Mouse (Mus musculus): ENCODE measurements around the gene Ugcg. TPM values are rescaled to one million over a fixed set of nuclear protein-coding genes. Genes with fewer than 3 reads are reported as not detected.

The Ugcg gene
- total RNA-seq, 2 experiments from 2014 or later, result 37.4 to 90.4 TPM

DNA sequence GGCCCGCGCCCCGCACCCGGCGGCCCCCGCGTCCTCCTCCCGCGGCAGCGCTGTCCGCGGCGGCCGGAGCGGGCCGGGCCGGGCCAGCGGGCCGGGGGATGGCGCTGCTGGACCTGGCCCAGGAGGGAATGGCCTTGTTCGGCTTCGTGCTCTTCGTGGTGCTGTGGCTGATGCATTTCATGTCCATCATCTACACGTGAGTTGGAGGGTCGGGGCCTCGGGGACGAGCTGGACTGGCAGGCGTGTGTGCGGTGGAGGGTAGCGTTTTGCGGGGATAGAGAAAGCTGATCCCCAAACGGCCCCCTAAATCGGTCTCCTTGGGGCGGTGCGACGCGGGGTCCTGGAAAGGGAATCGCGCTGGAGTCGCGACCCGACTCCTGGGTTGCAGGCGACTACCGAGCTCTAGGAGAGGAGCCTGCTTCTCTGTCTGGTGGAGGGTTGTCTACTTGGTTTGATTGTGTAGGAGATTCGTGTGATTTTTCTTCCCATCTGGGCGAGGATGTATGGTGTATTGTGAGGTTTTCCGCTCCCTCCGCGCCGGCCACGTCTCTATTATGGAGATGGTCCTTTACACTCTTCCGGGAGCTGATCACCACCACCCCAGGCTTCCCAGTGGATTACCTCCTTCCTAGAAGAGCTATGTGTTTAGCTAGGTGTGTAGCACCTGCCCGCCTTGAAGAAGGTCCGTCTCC lies 635 bp downstream of the Ugcg start:
- peak; percentile 2; the same call in 1 of the 2 replicates for ATAC-seq (replicated peaks; ENCODE audit: poor library complexity)

DNA sequence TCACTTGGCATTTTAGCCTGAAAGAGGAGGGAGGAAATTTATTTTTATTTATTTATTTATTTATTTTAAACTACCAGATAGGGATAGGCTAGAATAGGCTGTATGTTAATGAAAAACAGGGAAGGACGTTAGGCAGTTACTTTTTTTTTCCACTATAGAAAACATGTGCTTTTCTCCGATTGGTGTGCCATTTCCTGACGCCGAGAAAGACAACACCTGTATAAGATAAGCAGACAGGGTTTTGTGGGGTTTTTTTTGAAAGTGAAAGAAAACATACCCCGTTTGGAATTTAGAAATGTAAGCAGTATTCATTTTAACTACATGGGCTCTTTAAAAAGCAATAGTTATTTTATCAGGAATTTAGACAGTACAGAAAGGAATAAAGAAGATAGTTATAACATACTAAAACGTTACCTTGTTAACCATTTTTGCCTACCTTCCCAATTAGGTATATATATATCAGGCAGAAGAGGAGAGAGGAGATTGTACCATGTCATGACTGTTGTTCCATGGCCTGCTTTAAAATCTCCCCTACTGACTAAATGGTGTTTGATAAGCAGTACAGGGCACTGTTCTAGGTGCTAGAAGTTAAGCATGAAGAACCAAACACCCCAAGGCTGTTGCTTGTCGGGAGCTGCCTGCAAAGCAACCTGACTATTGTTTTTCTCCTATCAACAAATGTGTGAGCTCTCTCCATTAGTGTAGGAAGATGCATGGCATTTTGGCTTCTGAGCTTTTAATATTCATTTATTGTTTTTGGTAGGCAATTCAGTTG lies 1.8 kb downstream of the Ugcg start:
- peak; percentile 17 for ATAC-seq (replicated peaks; ENCODE audit: poor library complexity)

DNA sequence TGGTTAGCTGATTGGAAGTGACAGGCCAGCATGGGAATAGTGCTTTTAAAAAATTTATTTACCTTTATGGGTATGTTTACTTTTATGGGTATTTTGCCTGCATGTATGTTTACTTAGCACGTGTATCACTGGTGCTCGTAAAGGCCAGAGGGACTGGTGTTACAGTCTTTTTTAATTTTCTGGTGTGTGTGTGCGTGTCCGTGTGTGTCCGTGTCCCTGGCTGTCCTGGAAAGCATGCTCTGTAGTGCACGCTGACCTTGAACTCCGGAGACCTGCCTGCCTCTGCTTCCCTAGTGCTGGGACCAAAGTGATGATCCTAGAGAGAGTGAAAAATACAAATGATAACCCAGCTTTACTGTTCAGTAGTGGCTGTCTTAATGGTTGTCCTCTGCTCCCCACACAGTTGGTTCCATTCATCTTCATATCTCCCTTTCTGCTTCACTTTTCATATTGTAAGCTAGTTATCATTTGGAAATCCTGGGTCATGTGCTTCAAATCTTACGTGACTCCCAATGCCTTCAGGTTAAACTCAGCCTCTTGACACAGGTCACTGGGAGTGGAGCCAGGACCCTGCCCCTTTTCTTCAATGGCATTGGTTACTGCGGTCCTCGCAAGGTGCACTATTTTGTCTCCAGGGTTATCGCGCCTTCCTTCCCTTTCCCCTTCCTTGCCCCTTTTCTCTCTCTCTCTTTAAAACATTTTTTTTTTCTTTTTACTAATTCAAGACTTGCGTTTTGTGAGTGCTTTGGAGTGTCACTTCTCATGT lies 5.9 kb downstream of the Ugcg start:
- ATAC-seq (replicated peaks; ENCODE audit: poor library complexity), result no peak

DNA sequence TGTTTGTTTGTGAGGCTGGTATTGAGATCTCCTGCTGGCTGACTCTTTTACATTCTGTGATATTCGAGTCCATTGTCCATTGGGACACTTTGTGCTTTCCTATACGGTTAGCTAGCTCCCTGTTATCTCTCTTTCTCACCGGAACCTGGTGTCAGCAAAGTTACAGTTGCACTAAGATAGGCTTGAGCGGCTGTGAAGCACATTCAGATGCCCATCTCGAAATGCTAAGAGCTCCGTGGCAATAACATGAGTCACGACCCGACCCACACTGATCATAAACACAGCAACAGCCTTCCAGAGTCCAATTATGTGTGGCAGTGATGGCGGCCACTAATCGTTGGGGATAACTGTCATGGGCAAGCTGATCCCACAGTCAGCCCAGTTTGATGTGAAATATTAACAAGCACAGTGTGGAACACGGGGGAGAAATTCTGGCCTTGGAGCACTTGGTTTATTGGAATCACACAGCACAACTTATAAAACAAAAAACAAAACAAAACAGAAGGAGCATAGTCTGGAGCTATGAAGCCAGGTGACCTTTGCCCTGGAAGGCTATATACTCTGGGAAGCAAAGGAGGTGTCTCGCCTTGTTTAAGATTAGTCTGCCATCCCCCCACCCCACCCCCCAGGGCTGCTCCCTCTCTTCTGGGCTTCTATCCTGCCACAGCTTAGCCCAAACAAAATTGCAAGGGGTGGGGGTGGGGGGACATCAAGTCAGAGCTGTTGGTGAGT lies 7.5 kb downstream of the Ugcg start:
- peak; percentile 32 for ATAC-seq (replicated peaks; ENCODE audit: poor library complexity)

DNA sequence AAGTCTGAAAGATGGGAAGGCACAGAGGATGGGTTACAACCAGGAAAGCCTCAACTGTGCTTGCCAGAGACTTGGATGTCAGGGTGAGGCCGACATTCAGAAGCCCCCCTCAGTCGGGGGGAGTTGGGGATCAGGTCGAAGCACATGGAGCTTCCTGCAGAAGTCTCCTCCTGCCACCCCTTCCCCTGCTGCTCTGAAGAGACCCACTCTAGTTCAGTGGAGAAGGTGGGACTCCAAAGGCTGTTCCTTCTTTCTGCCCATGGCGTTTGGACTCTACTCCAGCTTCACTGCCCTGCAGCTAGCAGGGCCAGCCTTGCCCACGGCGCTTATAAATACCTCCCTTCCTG lies 8.0 kb downstream of the Ugcg start:
- no peak for ATAC-seq (replicated peaks; ENCODE audit: poor library complexity)

DNA sequence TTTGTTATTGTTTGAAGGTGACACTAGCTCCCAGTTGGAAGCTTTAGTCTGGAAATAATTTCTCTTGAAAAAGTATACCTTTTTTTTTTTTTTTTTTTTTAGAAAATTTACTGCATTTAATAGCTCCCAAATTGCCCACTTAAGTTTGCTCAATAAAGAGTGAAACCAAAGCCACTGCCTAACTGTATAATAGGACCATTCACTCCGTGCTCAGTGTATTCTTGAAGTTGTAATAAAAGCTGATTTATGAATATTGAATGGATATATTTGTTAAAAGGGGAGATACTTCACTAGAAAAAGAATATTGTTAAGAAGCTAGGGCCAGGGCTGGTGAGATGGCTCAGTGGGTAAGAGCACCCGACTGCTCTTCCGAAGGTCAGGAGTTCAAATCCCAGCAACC lies 8.4 kb downstream of the Ugcg start:
- ATAC-seq (replicated peaks; ENCODE audit: poor library complexity), result no peak

DNA sequence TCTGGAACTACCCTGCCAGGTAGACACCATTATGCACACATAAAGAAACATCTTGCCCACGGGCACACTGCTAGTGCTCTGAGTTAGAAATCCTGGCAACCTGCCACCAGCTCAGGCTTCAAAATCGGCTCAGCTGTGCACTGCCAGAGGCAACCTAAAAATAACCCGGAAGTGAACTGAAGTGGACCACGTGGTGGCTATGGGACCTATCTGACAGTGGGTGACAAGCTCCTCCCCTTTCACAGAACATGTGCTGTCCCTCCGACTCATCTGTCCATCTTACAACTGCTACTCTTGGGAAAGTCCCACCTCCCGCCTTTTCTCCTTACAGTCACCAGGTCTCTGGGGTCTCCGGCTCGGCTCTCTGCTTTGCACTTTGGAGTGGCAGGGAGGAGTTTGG lies 10.3 kb downstream of the Ugcg start:
- ATAC-seq (replicated peaks; ENCODE audit: poor library complexity), result peak; percentile 60

DNA sequence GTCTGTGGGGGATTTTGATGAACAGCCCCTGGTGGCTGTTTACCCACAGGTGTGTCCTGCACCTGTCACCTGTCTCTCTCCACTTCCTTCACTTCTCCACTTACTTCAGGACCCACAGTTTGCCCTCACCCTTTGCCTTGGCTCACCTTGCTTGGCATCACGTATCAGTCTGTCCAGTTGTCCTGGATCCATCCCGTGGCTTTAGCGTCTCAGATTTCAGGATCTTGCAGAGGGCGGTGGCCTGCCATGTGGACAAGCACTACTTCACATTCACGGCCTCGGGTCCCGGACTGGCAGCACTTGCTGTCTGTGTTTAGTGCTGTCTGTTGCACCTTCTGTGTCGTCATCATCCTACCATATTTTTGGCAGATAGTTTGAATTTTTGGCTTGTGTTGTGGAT lies 10.7 kb downstream of the Ugcg start:
- ATAC-seq (replicated peaks; ENCODE audit: poor library complexity), result peak; percentile 26

DNA sequence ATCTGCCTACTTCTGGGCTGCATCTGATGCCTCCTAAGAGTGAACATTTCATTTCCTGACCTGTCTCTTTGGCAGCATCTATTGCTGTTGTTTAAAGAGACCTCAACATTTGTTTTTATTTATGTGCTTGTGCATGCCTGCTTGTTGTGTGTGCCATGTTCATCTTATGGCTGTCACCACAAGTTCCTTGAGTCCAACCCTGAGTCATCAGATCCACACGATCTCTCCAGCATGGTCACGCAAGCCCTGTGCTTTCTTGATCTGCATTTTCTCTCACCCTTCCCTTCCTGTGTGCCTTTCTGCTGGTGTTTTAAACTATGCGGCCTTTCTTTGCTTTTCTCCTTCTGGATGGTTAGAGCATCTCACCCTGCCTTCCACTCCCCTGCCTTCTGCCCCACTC lies 11.6 kb downstream of the Ugcg start:
- no peak for ATAC-seq (replicated peaks; ENCODE audit: poor library complexity)

DNA sequence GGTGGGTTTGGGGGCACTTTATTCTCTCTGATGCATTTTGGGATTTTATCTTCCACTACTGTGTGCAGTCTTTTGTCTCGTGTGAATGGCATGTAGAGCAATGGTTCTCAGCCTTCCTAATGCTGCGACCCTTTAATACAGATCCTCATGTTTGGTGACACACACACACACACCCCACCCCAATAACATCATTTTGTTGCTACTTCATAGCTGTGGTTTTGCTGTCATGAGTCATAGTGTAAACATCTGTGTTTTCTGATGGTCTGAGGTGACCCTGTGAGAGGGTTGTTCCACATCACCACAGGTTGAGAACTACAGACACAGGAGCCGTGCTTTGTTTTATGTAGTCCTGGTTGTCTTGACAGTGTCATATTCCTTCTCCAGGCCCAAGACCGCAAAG lies 15.6 kb downstream of the Ugcg start:
- 0 out of 2 replicates have a peak, but pooled peaks have one; percentile 6 for ATAC-seq (replicated peaks; ENCODE audit: poor library complexity)

DNA sequence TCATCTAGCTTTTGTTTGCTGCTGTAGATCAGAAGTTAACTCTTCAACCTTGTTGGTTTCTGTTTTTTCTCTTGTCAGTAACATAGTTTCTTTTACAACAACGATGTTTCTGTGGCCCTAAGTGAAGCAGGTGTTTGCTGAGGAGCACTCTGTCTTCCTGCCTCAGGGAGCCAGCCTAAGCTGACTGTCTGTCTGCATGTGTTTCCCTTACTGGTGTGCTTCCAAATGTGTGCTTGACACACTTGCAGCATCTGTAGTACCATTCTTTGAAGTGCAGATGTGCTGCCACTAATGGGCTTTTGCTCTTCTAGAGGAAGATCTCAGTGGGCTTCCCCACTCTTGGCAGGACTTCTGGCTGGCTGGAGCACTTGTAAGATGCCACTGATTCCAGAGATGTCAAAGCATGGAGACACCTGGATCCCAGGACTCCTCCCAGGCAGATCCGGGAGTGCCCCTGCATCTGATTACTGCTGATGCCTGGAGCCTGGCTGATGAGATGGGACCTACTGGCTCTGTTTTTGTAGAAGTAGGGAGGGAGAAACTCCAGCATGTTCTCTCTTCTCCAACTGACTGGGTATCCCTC lies 16.8 kb downstream of the Ugcg start:
- ATAC-seq (replicated peaks; ENCODE audit: poor library complexity), result no peak

DNA sequence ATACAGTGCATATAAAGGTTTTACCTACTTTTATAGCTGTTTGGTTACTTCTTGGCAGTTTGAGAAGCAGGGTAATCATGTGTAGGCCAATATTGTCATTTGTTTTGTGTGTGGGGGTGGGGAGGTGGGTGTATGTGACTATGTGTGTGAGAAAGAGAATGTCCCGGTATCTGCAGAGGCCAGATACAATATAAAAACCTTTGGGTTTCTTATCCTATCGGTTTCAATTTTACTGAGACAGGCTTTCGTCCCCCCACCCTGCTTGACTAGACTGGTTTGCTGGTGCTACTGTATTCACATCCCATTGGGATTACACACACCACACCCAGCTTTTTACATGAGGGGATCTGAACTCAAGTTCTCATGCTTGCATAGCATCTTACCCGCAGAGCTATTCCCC lies 17.5 kb downstream of the Ugcg start:
- ATAC-seq (replicated peaks; ENCODE audit: poor library complexity), result peak; percentile 60

DNA sequence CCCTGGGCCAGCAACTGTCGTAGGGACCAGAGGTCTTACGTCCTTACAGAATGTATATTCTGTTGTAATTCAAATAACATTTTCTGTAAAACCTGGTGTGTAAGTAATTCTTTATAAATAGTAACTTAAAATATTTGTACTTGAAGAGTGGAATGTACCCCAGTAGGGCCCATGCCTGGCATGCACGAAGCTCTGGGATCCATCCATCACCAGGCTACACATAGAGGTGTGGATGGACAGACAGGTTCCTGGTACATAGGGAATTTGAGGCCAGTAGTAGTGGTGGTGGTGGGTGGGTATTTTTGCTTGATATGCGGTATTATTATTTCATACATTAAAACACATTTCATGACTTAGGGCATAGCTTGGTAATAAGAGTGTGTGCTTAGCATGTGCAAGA lies 19.6 kb downstream of the Ugcg start:
- ATAC-seq (replicated peaks; ENCODE audit: poor library complexity), result no peak

DNA sequence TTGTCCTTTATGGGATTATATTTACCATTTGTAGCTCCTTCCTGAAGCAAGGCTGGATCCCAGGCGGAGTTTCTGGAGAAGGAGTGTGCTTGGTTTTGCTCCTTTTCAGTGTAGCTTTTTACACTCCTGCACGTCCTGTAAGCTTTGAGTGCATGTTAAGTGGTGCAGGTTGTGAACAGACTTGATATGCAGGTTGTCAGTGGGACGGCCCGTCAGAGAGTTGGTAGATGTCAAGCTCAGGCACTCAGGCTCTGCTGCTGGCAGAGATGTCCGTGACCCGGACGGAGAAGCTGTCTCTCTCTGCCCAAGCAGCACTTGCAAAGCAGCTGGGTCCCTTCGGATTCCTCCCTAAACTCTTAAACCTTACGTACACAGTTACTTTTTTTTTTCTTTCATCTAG lies 22.1 kb downstream of the Ugcg start:
- ATAC-seq (replicated peaks; ENCODE audit: poor library complexity), result no peak

DNA sequence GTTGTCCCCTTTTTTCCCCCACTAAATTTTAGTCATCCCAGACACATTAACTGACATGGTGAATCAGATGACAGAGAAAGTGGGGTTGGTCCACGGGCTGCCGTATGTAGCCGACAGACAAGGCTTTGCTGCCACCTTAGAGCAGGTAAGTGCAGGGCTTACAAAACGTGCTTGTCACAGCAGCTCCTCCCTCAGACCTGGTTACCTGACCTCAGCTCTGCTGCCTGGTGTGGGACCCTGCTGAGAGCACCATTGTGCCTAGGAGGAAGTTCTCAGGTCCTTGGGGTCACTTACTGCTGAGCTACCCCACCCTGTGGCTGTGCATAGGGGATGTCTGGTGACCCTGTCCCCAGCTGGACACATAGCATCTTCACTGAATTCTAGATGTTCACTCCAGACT lies 24.8 kb downstream of the Ugcg start:
- no peak for ATAC-seq (replicated peaks; ENCODE audit: poor library complexity)

DNA sequence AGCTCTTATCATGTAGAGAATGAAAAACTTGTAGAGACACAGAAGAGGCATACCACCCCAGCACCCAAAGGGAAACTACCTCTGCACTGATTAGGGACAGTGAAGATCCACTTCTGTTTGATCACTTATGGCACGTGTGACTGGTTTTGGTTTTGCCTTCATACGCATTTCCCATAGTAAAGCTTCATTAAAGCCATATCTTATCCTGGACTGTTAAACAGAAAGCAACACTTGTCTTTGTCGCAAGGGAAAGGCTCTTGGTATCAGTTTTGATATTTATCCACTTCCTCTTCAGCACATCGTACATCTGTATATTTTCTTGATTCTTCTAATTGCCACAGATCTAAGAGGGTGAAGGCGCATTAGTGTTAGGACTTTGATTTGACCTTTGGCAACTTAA lies 25.6 kb downstream of the Ugcg start:
- peak; percentile 10; the same call in 1 of the 2 replicates for ATAC-seq (replicated peaks; ENCODE audit: poor library complexity)

DNA sequence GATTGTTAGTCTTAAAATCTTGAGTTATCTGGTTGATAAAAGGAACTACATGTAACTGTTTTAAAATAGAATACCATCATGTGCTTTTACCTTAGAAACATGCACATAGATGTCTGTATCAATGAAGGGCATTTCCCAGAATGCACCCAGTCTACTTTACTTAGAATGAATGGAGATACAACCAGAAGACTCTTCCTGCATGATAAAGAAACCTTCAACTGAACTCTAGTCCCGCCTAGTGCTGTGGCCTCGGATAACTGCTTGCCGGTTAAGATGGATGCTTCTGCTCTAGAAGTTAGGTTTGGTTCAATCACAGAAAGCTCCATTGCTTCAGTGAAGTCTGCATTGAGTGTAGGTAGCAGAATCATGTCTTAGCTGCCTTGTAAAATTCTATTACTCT lies 26.5 kb downstream of the Ugcg start:
- ATAC-seq (replicated peaks; ENCODE audit: poor library complexity), result peak; percentile 72

DNA sequence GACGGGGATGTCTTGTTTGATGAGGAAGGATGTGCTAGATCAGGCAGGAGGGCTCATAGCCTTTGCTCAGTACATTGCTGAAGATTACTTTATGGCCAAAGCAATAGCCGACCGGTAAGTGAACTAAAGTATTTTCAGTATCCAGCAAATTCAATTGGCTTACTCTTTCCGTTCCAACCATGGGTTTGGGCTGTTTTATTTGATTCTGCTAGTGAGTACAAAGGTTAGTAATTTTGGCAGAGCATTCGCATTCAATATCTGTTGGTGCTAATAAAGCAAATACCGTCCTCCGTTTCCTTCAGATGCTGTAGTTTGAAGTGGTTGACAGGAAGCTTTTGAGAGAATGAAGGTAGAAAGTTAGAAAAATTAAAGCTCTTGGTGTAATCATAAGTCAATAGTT lies 28.0 kb downstream of the Ugcg start:
- ATAC-seq (replicated peaks; ENCODE audit: poor library complexity), result no peak

DNA sequence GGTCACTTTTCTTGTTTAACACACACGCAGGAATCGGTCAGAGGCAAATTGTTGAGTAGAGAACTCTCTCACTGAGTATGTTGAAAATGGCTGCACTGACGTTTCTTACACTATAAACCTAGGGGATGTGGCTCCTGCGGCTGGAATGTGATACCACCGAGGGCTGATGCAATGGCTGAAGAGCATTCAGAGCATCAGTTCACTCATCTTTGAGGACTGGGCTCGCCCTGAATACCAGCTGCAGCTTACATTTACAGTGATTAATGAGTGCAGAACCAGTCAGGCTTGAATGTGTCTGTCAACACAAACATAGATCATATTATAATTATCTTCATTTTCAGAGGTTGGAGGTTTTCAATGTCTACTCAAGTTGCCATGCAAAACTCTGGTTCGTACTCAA lies 29.1 kb downstream of the Ugcg start:
- ATAC-seq (replicated peaks; ENCODE audit: poor library complexity), result no peak

DNA sequence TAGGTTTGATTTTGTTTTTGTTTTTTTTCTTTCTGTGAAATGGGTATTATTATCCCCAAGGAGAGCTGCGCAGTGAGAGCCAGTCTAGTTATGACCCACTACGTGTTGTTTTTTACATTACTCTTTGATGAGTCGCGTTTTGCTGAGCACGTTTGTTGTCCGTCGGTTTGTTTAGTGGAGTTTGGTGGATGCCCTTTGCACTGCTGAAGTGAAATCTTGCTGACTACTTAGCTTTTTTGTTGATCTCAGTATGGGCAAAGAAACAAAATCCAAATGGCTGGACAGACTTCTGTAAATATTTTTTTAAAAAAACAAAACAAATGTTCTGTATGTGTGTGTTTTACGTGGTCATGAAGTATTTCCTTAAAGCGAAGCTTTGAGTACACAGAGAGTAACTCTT lies 33.2 kb downstream of the Ugcg start:
- no peak for ATAC-seq (replicated peaks; ENCODE audit: poor library complexity)

DNA sequence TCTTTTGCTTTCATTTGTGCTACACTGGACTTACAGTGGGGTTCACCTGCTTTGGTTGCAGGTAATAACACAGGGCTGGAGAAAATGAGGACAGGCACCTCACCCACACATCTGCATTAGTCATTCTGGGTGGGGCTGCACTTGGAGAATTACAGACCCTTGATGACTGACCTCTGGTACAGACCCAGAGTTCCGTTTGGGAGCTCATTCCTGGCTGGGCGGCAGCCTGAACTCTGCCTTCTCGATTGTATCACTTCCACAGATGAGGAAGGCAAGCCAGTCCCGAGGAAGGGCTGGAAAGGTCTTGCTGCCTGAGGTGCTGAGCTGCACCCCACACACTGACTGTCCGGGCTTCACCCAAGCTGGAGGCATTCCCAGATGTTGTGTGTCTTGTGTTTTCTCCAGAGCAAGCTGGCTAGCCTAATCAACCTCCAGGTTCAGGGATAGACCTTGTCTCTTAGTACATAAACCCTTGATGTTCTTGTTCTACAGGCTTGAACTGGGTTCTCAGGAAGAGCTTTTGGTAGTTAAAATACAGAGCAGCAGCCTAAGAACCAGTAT lies 34.1 kb downstream of the Ugcg start:
- ATAC-seq (replicated peaks; ENCODE audit: poor library complexity), result no peak

Data from megakaryocyte progenitor cell, adult 5-6 weeks (primary cell).